Mouse (Mus musculus) kidney, postnatal 4 days (tissue): ENCODE results near the gene Olfr837.
"Not testable (repeated sequence)": the region's sequence is repeated elsewhere in the genome, so short reads cannot be mapped to it uniquely, and the experiment has no call there.

Experiments
- DNase-seq, 2 experiments: peaks; one replicate each; pipeline ENCODE4 v3.0.0; 2021; ENCODE audit warnings: mixed read lengths in 2 of 2

Olfr837 gene

GRCm38 (mm10) chr9:19136017-19136416, at the start of gene Olfr837:
TSS of gene Olfr837 (plus strand) at chr9:19136317.
- DNase-seq: no peak

- not testable (repeated sequence) for DNase-seq
These were observed 43.0 kb upstream of the Olfr837 start for GRCm38 (mm10) chr9:19092889-19093753.

- no peak for DNase-seq
These were observed 38.8 kb upstream of the Olfr837 start for GRCm38 (mm10) chr9:19097286-19097685.

GRCm38 (mm10) chr9:19120082-19120481, 16.0 kb upstream of the Olfr837 start, which contains the start of gene Olfr836:
TSS of gene Olfr836 (plus strand) at chr9:19120382.
- no peak for DNase-seq

GRCm38 (mm10) chr9:19177212-19177611, 41.1 kb downstream of the Olfr837 start, which contains the start of gene Olfr839-ps1:
TSS of gene Olfr839-ps1 (minus strand) at chr9:19177312.
- DNase-seq: no peak
